Mouse (Mus musculus): Measurements from ENCODE around the gene Kif1bp. TPM values are rescaled to one million over a fixed set of nuclear protein-coding genes. Genes with fewer than 3 reads are reported as not detected.
A peak's percentile ranks its signal among the peaks of the same experiment; 100 is the strongest.
"Not testable (repeated sequence)": the region's sequence is repeated elsewhere in the genome, so short reads cannot be mapped to it uniquely, and the experiment has no call there.

The Kif1bp gene
- 52.8 and 53.9 TPM in 2 replicates for polyA plus RNA-seq (2016; fragmentation: Nextera tagmentation; extraction: Ambion mirVana)

GRCm38 (mm10) chr10:62578338-62579100, at the start of gene Kif1bp:
Gene Kif1bp, minus strand, starts transcription at chr10:62578457.
- H3K27me3 ChIP-seq = no peaks in the 10 kb centered on the region
- no peaks in the 10 kb centered on the region for H3K9me3 ChIP-seq
- peak within 1 kb of the TSS; percentile 96 for H3K4me3 ChIP-seq
- ATAC-seq (ENCODE audit: insufficient number of reproducible peaks, insufficient read depth, low FRiP score, low TSS enrichment) = peak; percentile 99
- H3K36me3 ChIP-seq = peaks cover 50% of the 10 kb centered on the region
- peak within 1 kb of the TSS; percentile 66 for H3K27ac ChIP-seq
- peaks cover 14% of the 10 kb centered on the region for H3K4me1 ChIP-seq
- WGBS = 5% methylated on average over 33 of the region's 33 CpGs
- H3K9ac ChIP-seq = peak within 1 kb of the TSS; percentile 88
- H3K4me2 ChIP-seq (replicated peaks) = peak within 1 kb of the TSS; percentile 93

GRCm38 (mm10) chr10:62604161-62604560, 25.9 kb upstream of the Kif1bp start:
- Histone ChIP-seq H3K4me3 (no peak overlapping the region), H3K27ac (no peak overlapping the region), H3K4me2 (replicated peaks) (no peak overlapping the region), H3K4me1 (peaks cover 5% of the 10 kb centered on the region; the same call in 1 of the 2 replicates), H3K9ac (no peak overlapping the region), H3K9me3 (no peaks in the 10 kb centered on the region), H3K27me3 (no peaks in the 10 kb centered on the region), H3K36me3 (no peaks in the 10 kb centered on the region)
- no peak for ATAC-seq (ENCODE audit: insufficient number of reproducible peaks, insufficient read depth, low FRiP score, low TSS enrichment)
- WGBS = 88% methylated on average over 3 of the region's 3 CpGs

GRCm38 (mm10) chr10:62603233-62604030, 25.2 kb upstream of the Kif1bp start:
- WGBS = 90% methylated on average over 12 of the region's 12 CpGs
- Histone ChIP-seq H3K4me2 (replicated peaks) (peak overlapping the region; percentile 93; the same call in 1 of the 2 replicates), H3K27ac (no peak overlapping the region), H3K4me1 (peaks cover 5% of the 10 kb centered on the region; the same call in 1 of the 2 replicates), H3K36me3 (peaks cover 2% of the 10 kb centered on the region), H3K9ac (no peak overlapping the region), H3K9me3 (no peaks in the 10 kb centered on the region), H3K27me3 (no peaks in the 10 kb centered on the region), H3K4me3 (no peak overlapping the region)
- no peak for ATAC-seq (ENCODE audit: insufficient number of reproducible peaks, insufficient read depth, low FRiP score, low TSS enrichment)

GRCm38 (mm10) chr10:62602177-62603040, 24.2 kb upstream of the Kif1bp start, which contains the start of gene Ddx21:
Gene Ddx21, minus strand, starts transcription at chr10:62602281.
- peak within 1 kb of the TSS; percentile 93 for H3K4me2 ChIP-seq (replicated peaks)
- peak within 1 kb of the TSS; percentile 95 for H3K4me3 ChIP-seq
- WGBS = 7% methylated on average over 53 of the region's 53 CpGs
- peak; percentile 94 for ATAC-seq (ENCODE audit: insufficient number of reproducible peaks, insufficient read depth, low FRiP score, low TSS enrichment)
- H3K36me3 ChIP-seq = peaks cover 12% of the 10 kb centered on the region
- H3K9me3 ChIP-seq = no peaks in the 10 kb centered on the region
- peak within 1 kb of the TSS; percentile 77 for H3K27ac ChIP-seq
- H3K4me1 ChIP-seq = peaks cover 5% of the 10 kb centered on the region; the same call in 1 of the 2 replicates
- no peaks in the 10 kb centered on the region for H3K27me3 ChIP-seq
- H3K9ac ChIP-seq = peak within 1 kb of the TSS; percentile 78

GRCm38 (mm10) chr10:62601833-62602176, 23.5 kb upstream of the Kif1bp start:
- Histone ChIP-seq H3K27me3 (no peaks in the 10 kb centered on the region), H3K27ac (peak overlapping the region; percentile 77), H3K4me2 (replicated peaks) (peak overlapping the region; percentile 93), H3K4me3 (peak overlapping the region; percentile 95), H3K36me3 (peaks cover 13% of the 10 kb centered on the region), H3K9ac (peak overlapping the region; percentile 78), H3K4me1 (peaks cover 5% of the 10 kb centered on the region; the same call in 1 of the 2 replicates), H3K9me3 (no peaks in the 10 kb centered on the region)
- WGBS = under 1% methylated on average over 23 of the region's 23 CpGs
- peak; percentile 74; the same call in 1 of the 2 replicates for ATAC-seq (ENCODE audit: insufficient number of reproducible peaks, insufficient read depth, low FRiP score, low TSS enrichment)

- Histone ChIP-seq H3K9me3 (no peaks in the 10 kb centered on the region), H3K9ac (peak overlapping the region; percentile 78), H3K36me3 (peaks cover 15% of the 10 kb centered on the region), H3K27me3 (no peaks in the 10 kb centered on the region), H3K4me3 (peak overlapping the region; percentile 95), H3K4me1 (peaks cover 5% of the 10 kb centered on the region; the same call in 1 of the 2 replicates), H3K4me2 (replicated peaks) (peak overlapping the region; percentile 93), H3K27ac (no peak overlapping the region)
- ATAC-seq (ENCODE audit: insufficient number of reproducible peaks, insufficient read depth, low FRiP score, low TSS enrichment) = no peak
- WGBS = 11% methylated on average over 20 of the region's 20 CpGs
Observed at GRCm38 (mm10) chr10:62601053-62601791, 23.0 kb upstream of the Kif1bp start.

- Histone ChIP-seq H3K4me3 (no peak overlapping the region), H3K9me3 (no peaks in the 10 kb centered on the region), H3K36me3 (peaks cover 23% of the 10 kb centered on the region), H3K27me3 (no peaks in the 10 kb centered on the region), H3K9ac (no peak overlapping the region), H3K27ac (no peak overlapping the region), H3K4me2 (replicated peaks) (no peak overlapping the region), H3K4me1 (peaks cover 5% of the 10 kb centered on the region; the same call in 1 of the 2 replicates)
- 87% methylated on average over 6 of the region's 6 CpGs for WGBS
- ATAC-seq (ENCODE audit: insufficient number of reproducible peaks, insufficient read depth, low FRiP score, low TSS enrichment) = no peak
Observed at GRCm38 (mm10) chr10:62600056-62600455, 21.8 kb upstream of the Kif1bp start.

- not testable (repeated sequence) for H3K4me2 ChIP-seq (replicated peaks); H3K4me1 ChIP-seq; H3K27ac ChIP-seq; H3K9me3 ChIP-seq; ATAC-seq (ENCODE audit: insufficient number of reproducible peaks, insufficient read depth, low FRiP score, low TSS enrichment); H3K9ac ChIP-seq; H3K27me3 ChIP-seq; H3K4me3 ChIP-seq
- H3K36me3 ChIP-seq = peaks cover 30% of the 10 kb centered on the region
- 94% methylated on average over 3 of the region's 3 CpGs for WGBS
Observed at GRCm38 (mm10) chr10:62599311-62599710, 21.1 kb upstream of the Kif1bp start.

GRCm38 (mm10) chr10:62592496-62592895, 14.2 kb upstream of the Kif1bp start:
- 87% methylated on average over 7 of the region's 7 CpGs for WGBS
- H3K27ac ChIP-seq = no peak overlapping the region
- no peak overlapping the region for H3K9ac ChIP-seq
- H3K4me1 ChIP-seq = no peaks in the 10 kb centered on the region
- H3K4me3 ChIP-seq = no peak overlapping the region
- peaks cover 81% of the 10 kb centered on the region for H3K36me3 ChIP-seq
- no peak for ATAC-seq (ENCODE audit: insufficient number of reproducible peaks, insufficient read depth, low FRiP score, low TSS enrichment)
- H3K9me3 ChIP-seq = no peaks in the 10 kb centered on the region
- H3K27me3 ChIP-seq = no peaks in the 10 kb centered on the region
- H3K4me2 ChIP-seq (replicated peaks) = no peak overlapping the region

GRCm38 (mm10) chr10:62590200-62590599, 11.9 kb upstream of the Kif1bp start:
- ATAC-seq (ENCODE audit: insufficient number of reproducible peaks, insufficient read depth, low FRiP score, low TSS enrichment) = no peak
- Histone ChIP-seq H3K4me3 (no peak overlapping the region), H3K36me3 (peaks cover 92% of the 10 kb centered on the region), H3K27me3 (no peaks in the 10 kb centered on the region), H3K4me1 (no peaks in the 10 kb centered on the region), H3K27ac (no peak overlapping the region), H3K9me3 (no peaks in the 10 kb centered on the region), H3K4me2 (replicated peaks) (no peak overlapping the region), H3K9ac (no peak overlapping the region)
- WGBS = 36% methylated on average over 6 of the region's 6 CpGs
